Mouse (Mus musculus) CD8-positive naive resting alpha-beta T cell, adult 2 months (primary cell): Measurements from ENCODE around the gene Zbtb44.

Experiments
- DNase-seq, 2 experiments: peaks; one replicate each; pipeline ENCODE4 v3.0.0; 2022; ENCODE audit warnings: low read depth in 2 of 2, low spot score in 2 of 2

The Zbtb44 gene

GRCm38 (mm10) chr9:31098118-31098517, 67.7 kb downstream of the Zbtb44 start:
- DNase-seq, result no peak

DNA sequence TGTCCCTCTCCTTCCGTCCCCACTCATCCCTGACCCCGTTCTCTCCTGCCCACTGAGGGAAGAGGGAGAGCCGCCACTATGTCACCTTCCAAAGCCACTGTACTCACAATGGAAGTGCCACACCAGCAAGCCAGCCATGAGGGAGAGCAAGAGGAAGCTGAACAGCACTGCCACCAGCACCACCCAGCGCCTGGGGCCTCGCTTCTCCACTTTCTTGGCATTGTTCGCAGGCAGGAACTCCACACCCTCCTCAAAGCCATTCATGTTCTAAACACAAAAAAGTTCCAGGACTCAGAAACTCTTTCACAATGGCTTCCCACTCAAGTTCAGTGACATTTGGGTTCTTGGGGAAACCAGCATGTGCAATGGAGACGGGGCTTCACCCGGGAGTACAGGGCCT, 78.0 kb downstream of the Zbtb44 start:
- DNase-seq, result no peak

DNA sequence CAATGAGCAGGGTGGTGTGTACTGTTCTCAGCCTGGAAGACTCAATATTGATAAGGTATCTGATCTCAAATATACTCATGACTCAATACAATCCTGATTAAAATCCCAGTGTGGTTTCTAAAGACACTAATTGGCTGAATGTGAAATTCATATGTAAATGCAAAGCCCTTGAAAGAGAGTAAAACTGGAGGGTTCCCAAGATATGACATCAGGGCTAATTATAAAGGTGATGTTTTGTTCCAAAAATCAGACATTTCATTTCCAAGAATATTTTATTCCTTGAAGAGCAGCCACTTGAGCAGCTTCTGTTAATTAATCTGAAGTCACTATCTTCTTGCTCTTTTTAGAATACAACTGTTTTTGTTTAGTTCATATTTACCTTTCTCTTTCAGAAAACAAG, 85.1 kb downstream of the Zbtb44 start:
- no peak for DNase-seq

DNA sequence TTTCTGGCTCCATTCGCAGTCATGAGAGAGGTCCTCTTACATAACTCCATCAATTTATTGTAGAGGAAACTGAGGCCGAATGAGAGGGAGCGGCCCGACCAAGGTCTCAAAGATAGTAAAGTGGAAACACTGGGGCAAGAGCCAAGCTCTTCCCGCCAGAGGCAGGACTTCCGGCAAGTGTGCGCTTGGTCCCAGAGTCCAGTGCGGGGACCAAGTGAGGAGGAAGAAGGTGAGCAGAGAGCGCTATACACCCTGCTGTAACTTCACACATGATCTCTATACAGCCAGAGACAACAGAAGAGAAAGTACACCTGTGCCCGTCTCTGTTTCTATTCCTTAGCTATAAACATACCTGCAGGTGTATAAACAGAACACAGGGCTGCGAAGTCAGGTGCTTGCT, 86.6 kb downstream of the Zbtb44 start:
- no peak for DNase-seq

GRCm38 (mm10) chr9:31117488-31117887, 87.0 kb downstream of the Zbtb44 start:
- DNase-seq, result no peak

- no peak for DNase-seq
Measured at GRCm38 (mm10) chr9:31118520-31119298, 88.3 kb downstream of the Zbtb44 start.

DNA sequence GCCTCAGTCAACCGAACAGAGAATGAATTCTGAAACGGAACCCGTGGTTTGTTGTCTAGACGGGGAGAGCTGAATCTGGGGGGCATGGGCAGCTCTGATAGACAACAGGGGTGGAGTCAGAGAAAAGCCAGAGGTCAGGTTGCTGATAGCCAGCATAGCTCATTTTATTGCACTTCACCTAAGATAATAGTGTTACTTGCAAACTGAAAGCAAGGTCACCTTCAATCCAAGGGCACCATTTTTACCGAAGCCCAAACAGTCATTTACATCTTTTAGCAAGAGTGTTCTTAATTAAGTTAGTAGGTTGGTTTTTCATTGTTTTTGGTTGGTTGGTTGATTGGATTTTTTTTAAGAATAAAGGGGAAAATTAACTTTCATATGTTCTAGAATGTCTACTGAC, 89.0 kb downstream of the Zbtb44 start:
- no peak for DNase-seq

DNA sequence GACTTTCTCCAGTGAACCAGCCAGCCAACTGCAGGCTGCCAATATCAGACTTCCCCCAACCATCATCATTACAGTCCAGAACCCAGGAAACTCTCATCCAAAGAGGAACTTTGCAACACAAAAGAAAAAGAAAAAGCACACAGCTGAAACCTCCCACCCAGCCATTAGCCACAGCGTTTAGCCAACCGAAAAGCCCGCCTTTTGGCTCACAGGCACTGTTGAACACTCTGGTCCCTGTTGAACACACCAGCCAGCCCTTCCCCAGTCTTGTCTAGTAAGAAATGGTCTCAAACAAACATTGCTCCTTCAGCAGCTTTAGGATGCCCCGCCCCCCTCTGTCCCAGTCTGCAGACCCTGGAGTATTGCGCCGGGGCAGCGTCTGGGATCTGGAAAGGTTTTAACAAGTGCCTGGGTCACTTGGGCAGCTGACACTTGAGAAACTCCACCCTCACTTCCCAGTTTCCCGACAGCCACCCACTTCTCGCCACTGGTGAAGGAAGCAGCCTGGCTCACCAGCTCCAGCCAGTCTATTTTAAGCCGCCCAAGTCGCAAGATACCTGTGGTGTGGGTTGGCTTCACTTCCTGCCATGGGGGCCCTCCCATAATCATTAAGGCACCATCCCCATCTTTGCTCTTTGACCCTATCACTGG, 89.6 kb downstream of the Zbtb44 start:
- no peak for DNase-seq

- DNase-seq, result no peak
Measured at GRCm38 (mm10) chr9:31120533-31120915, 90.1 kb downstream of the Zbtb44 start.

DNA sequence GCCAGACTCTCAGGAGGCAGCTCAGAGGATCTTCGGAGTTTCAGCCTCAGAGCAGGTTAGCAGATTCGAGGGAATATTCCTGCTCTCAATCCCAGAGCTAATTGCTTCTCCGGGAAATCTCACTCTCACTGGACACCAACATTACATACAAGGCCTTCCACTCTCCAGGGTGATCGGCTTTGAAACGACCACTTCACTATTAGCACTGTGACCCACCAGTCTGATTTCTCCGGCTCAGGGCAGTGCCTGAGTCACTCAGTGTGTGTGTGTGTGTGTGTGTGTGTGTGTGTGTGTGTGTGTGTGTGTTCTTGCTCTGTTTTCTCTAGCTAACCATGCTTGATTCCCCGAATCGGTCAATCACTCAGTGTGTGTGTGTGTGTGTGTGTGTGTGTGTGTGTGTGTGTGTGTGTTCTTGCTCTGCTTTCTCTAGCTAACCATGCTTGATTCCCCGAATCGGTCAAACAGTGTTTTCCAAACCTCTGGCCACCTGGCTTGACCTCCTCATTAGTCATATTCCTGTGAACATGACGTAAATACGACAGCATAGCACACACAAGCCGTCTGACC, 92.1 kb downstream of the Zbtb44 start:
- no peak for DNase-seq
